Mouse (Mus musculus) adrenal gland, postnatal 14 days (tissue): ENCODE measurements around the gene Fgd6. TPM values are rescaled to one million over a fixed set of nuclear protein-coding genes. Genes with fewer than 3 reads are reported as not detected.

Experiments used
- total RNA-seq: library from RNA; stranded (reverse); gene quantifications from 2 replicates; pipeline ENCODE4 v1.2.3, GENCODE M21; 2021

Gene Fgd6
- total RNA-seq, 1 experiment from 2014 or later, result 9.2 TPM

Other genes with a start within 250 kb of the Fgd6 start
- not detected in 2 replicates for gene Usp44, start 204.4 kb upstream of the Fgd6 start, total RNA-seq
- gene Metap2, start 138.9 kb upstream of the Fgd6 start, total RNA-seq, result 239 and 243 TPM in 2 replicates
- 19.2 and 20.1 TPM in 2 replicates for gene Vezt, start 184 bp upstream of the Fgd6 start, total RNA-seq
- gene Nr2c1, start 112.0 kb downstream of the Fgd6 start, total RNA-seq, result 13.2 and 14.0 TPM in 2 replicates
- gene Ndufa12, start 162.7 kb downstream of the Fgd6 start, total RNA-seq, result 479 and 503 TPM in 2 replicates